Mouse (Mus musculus) E14TG2a.4 (cell line): ENCODE measurements around the gene Gm3646.

ENCODE experiments used
- CTCF ChIP-seq: conservative IDR thresholded peaks from 2 replicates; pipeline ENCODE4 v1.5.1; 2014; ENCODE audit warnings: low read length
- NANOG ChIP-seq: IDR thresholded peaks from 2 replicates; pipeline ENCODE4 v1.6.1; 2014; ENCODE audit warnings: borderline replicate concordance, low read length, mixed read lengths
- POU5F1 ChIP-seq: IDR thresholded peaks from 2 replicates; pipeline ENCODE4 v1.6.1; 2014; ENCODE audit warnings: low read length, borderline replicate concordance

DNA sequence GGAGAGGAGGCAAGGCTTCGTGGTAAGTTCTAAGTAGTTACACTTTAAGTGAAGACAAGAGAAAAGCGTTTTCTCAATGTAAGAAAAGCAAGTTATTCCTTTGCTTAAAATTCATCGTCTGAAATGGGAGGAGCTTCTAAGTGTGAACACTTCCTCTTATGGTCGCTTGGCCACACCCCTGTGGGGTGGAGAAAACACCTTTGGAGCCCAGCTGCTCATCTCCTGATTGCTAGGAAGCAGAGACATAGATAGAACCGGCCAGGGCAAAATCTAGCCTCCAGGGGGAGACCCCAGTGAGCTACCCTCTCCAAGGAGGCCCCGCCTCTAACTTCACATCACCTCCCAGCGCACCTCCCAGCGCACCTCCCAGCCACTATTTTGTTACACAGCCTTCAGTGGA lies 34.7 kb upstream of the Gm3646 start:
- TF ChIP-seq CTCF (no peak), POU5F1 (no peak), NANOG (no peak)
